In the genomic region with DNA sequence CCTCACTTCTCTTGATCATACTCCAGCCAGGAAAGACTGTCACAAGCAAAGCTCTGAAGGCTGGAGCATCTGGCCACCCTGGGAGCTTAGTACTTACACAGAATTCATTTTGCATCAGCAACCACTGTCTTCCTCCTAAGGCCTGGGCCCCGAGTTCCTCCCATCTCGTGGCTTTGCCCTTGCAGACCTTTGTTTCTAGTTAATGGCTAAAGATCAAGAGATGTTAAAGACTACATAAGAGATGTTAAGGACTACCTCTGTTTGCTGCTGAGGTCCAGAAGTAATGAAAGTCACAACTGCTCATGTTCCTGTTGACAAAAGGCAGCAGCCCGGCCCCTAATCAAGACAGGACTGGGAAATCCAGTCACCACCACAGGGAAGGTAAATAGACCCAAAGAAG, we compare ENCODE assay signal across 30 mouse cellular contexts.
"Had no signal": no experiment of that assay in that cellular context is flagged by ENCODE, and none has a peak within 500 bp of the region (broad histone marks: within the 10 kb centered on the region; RNA-seq: fewer than 3 reads in every experiment).

No protein-coding gene starts in this region.

- ATAC-seq: liver, embryonic 12.5 days; liver, postnatal 0 days; lung, postnatal 0 days; midbrain, embryonic 15.5 days; midbrain, embryonic 16.5 days had no signal

- H3K27me3 ChIP-seq: limb, embryonic 12.5 days; limb, embryonic 13.5 days; limb, embryonic 15.5 days; liver, embryonic 12.5 days; liver, embryonic 13.5 days; liver, embryonic 15.5 days; lung, embryonic 15.5 days; midbrain, embryonic 12.5 days; midbrain, embryonic 15.5 days; neural tube, embryonic 12.5 days had no signal

- H3K9ac ChIP-seq: limb, embryonic 12.5 days; limb, embryonic 13.5 days; limb, embryonic 15.5 days; liver, embryonic 12.5 days; liver, embryonic 13.5 days; liver, embryonic 14.5 days; liver, embryonic 15.5 days; liver, postnatal 0 days; lung, embryonic 14.5 days; lung, embryonic 15.5 days; midbrain, embryonic 12.5 days; midbrain, embryonic 15.5 days; neural tube, embryonic 12.5 days had no signal

- H3K4me1 ChIP-seq: liver, embryonic 12.5 days; liver, embryonic 15.5 days had no signal

- DNase-seq: left cerebral cortex, postnatal 4 days; liver; liver, embryonic 13.5 days; liver, postnatal 0 days; lung, adult 18-20 months; lung, adult 2 months; lung, embryonic 14.5 days; lung, postnatal 10 days; lung, postnatal 14 days; lung, postnatal 36 days; lung, postnatal 4 days; midbrain, embryonic 14.5 days had no signal

- H3K4me3 ChIP-seq: limb, embryonic 10.5 days; limb, embryonic 12.5 days; limb, embryonic 13.5 days; limb, embryonic 15.5 days; liver, embryonic 12.5 days; liver, embryonic 13.5 days; liver, embryonic 15.5 days; lung, embryonic 15.5 days; megakaryocyte, embryonic 14.5 days; midbrain, embryonic 10.5 days; midbrain, embryonic 12.5 days; midbrain, embryonic 15.5 days; myocyte; neural tube, embryonic 12.5 days had no signal

- H3K4me2 ChIP-seq: limb, embryonic 12.5 days; limb, embryonic 13.5 days; limb, embryonic 15.5 days; liver, embryonic 11.5 days; liver, embryonic 12.5 days; liver, embryonic 13.5 days; liver, embryonic 15.5 days; lung, embryonic 14.5 days; lung, embryonic 15.5 days; midbrain, embryonic 12.5 days; midbrain, embryonic 15.5 days; neural tube, embryonic 12.5 days had no signal

- H3K36me3 ChIP-seq: limb, embryonic 10.5 days; limb, embryonic 12.5 days; limb, embryonic 13.5 days; limb, embryonic 15.5 days; liver, embryonic 12.5 days; liver, embryonic 13.5 days; liver, embryonic 15.5 days; lung, embryonic 15.5 days; midbrain, embryonic 10.5 days; midbrain, embryonic 12.5 days; midbrain, embryonic 15.5 days; neural tube, embryonic 12.5 days had no signal

- H3K27ac ChIP-seq: limb, embryonic 10.5 days; limb, embryonic 12.5 days; limb, embryonic 13.5 days; limb, embryonic 15.5 days; liver, embryonic 12.5 days; liver, embryonic 13.5 days; liver, embryonic 14.5 days; liver, embryonic 15.5 days; lung, embryonic 15.5 days; macrophage; midbrain, embryonic 10.5 days; midbrain, embryonic 12.5 days; midbrain, embryonic 15.5 days; neural tube, embryonic 12.5 days had no signal

- H3K9me3 ChIP-seq: limb, embryonic 10.5 days; liver, embryonic 12.5 days; liver, embryonic 13.5 days; liver, embryonic 15.5 days; lung, embryonic 15.5 days; midbrain, embryonic 10.5 days; midbrain, embryonic 12.5 days; midbrain, embryonic 15.5 days; neural tube, embryonic 12.5 days had no signal
